Mouse (Mus musculus): ENCODE data around the gene Paf1. TPM values are rescaled to one million over a fixed set of nuclear protein-coding genes. Genes with fewer than 3 reads are reported as not detected.

Gene Paf1
- polyA plus RNA-seq, 1 experiment, result 5.1 TPM

DNA sequence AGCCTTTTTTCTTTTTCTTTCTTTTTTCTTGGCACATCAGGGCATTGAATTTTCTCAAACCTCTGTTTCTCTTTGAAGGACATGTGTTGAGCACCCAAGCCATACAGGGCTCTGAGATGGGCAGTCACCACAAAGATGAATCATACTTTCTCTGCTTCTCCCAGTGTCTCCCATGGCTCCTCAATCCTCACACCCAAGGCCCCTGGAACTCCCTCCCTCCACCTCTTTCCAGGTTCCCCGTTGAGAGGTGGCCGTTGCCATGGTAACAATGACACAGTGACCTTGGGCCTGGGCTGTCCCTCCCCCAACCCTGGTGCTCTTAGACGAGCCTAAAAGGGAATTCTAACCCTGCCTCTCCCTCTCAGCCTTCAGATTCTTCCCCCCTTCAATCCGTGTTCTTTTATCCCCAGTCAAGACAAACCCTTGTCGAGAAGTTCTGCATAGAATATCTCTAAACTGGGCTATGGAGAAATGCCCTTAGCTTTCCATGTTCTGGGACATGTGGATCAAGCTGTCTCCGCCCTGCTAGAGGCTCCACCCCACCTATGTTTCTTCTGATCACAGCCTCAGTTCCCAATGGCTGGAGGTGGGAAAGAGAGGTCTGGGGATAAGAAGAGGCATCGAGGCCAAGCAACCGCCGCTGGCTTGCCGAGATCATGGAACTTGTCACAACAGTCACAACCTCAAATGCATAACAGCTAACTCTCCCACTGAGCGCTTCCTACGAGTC is 54.5 kb downstream of the Paf1 start:
- Histone ChIP-seq H3K36me3 (ENCODE audit: control insufficient read depth) (no peaks in the 10 kb centered on the region), H3K4me3 (replicated peaks) (no peak overlapping the region), H3K27me3 (ENCODE audit: control insufficient read depth) (peaks cover 13% of the 10 kb centered on the region), H3K9me3 (ENCODE audit: control insufficient read depth, low read length) (no peaks in the 10 kb centered on the region), H3K4me1 (ENCODE audit: control insufficient read depth) (peaks cover 6% of the 10 kb centered on the region)
- no peak for TF ChIP-seq GATA1 (IDR thresholded peaks at IDR 0.05; ENCODE audit: low read length)
- no peak for TF ChIP-seq TAL1 (IDR thresholded peaks at IDR 0.05; ENCODE audit: low read length)

DNA sequence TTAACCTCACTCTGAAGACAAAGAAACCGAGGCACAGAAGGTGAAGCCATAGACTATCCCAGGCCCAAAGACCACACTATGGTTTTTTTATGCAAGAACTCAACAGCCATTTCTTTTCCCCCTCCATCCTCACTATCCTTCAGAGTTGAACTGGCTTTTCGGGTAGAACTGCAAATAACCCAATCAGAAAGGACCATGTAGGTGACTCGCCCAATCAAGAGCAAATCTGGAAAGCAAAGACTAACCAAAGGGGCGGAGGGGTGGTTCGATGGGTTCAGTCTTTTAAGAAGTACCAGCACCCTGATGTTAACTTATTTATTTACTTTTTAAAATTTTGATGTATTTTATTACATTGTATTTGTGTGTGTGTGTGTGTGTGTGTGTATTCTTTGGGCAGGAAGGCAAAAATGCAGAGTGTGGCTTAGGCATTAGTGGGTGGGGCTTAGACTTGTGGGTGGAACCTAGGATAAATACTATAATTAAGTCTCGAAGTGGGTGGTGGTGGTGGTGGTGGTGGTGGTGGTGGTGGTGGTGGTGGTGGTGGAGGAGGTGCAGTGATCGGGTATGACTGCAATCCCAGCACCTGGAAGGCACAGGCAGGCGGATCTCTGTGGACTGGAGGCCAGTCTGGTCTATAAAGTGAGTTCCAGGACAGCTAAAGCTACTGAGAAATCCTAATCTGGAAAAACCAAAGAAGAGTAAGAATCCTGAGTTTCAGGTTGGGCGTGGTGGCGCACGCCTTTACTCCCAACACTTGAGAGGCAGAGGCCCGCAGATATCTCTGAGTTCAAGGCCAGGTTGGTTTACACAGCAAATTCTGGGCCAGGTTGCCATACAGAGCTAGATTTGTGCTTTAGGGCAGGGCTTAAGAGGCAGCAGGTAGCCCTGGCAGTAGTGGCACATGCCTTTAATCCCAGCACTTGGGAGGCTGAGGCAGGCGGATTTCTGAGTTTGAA is 55.4 kb downstream of the Paf1 start:
- Histone ChIP-seq H3K4me1 (ENCODE audit: control insufficient read depth) (peaks cover 4% of the 10 kb centered on the region; the same call in 1 of the 2 replicates), H3K36me3 (ENCODE audit: control insufficient read depth) (no peaks in the 10 kb centered on the region)
- TF ChIP-seq GATA1 (IDR thresholded peaks at IDR 0.05; ENCODE audit: low read length) (no peak), TAL1 (IDR thresholded peaks at IDR 0.05; ENCODE audit: low read length) (no peak)

More for the DNA sequence above, 55.4 kb downstream of the Paf1 start:
- no peaks in the 10 kb centered on the region for H3K9me3 ChIP-seq (ENCODE audit: control insufficient read depth, low read length)
- no peak overlapping the region for H3K4me3 ChIP-seq (replicated peaks)
- H3K27me3 ChIP-seq (ENCODE audit: control insufficient read depth), result peaks cover 18% of the 10 kb centered on the region

Other genes with a start within 250 kb of the Paf1 start
- gene Fbl, start 223.2 kb upstream of the Paf1 start, polyA plus RNA-seq (2012), result 18.4 TPM in 2 replicates
- 14.1 and 15.9 TPM in 2 replicates for gene Dyrk1b, start 213.5 kb upstream of the Paf1 start, polyA plus RNA-seq (2012)
- 0.13 TPM in 1 of 2 replicates, not detected in the other for gene Eid2, start 125.1 kb upstream of the Paf1 start, polyA plus RNA-seq (2012)
- gene Eid2b, start 115.2 kb upstream of the Paf1 start, polyA plus RNA-seq (2012), result 0.60 and 0.94 TPM in 2 replicates
- gene Selenov, start 101.8 kb upstream of the Paf1 start, polyA plus RNA-seq (2012), result not detected in 2 replicates
- 0.01 TPM in 1 of 2 replicates, not detected in the other for gene Dll3, start 90.7 kb upstream of the Paf1 start, polyA plus RNA-seq (2012)
- gene Timm50, start 80.9 kb upstream of the Paf1 start, polyA plus RNA-seq (2012), result 15.5 and 15.7 TPM in 2 replicates
- gene Supt5, start 54.2 kb upstream of the Paf1 start, polyA plus RNA-seq (2012), result 8.3 and 10.6 TPM in 2 replicates
- gene Rps16, start 42.3 kb upstream of the Paf1 start, polyA plus RNA-seq (2012), result 212 and 288 TPM in 2 replicates
- gene Plekhg2, start 20.4 kb upstream of the Paf1 start, polyA plus RNA-seq (2012), result 0.45 and 0.53 TPM in 2 replicates
- 2.3 and 2.8 TPM in 2 replicates for gene Zfp36, start 12.7 kb upstream of the Paf1 start, polyA plus RNA-seq (2012)
- 2.2 and 2.5 TPM in 2 replicates for gene Med29, start 243 bp upstream of the Paf1 start, polyA plus RNA-seq (2012)
- 0.03 and 0.12 TPM in 2 replicates for gene Gmfg, start 44.5 kb downstream of the Paf1 start, polyA plus RNA-seq (2012)
- 0.02 TPM in 2 replicates for gene Lrfn1, start 59.0 kb downstream of the Paf1 start, polyA plus RNA-seq (2012)
- gene Ifnl2, start 117.5 kb downstream of the Paf1 start, polyA plus RNA-seq (2012), result not detected in 2 replicates
- gene Ifnl3, start 129.9 kb downstream of the Paf1 start, polyA plus RNA-seq (2012), result not detected in 2 replicates
- gene Sycn, start 147.9 kb downstream of the Paf1 start, polyA plus RNA-seq (2012), result not detected in 2 replicates
- gene Nccrp1, start 154.3 kb downstream of the Paf1 start, polyA plus RNA-seq (2012), result 0.05 and 0.09 TPM in 2 replicates
- 9.3 and 11.4 TPM in 2 replicates for gene Samd4b, start 205.2 kb downstream of the Paf1 start, polyA plus RNA-seq (2012)
- 16.1 and 20.0 TPM in 2 replicates for gene Pak4, start 205.2 kb downstream of the Paf1 start, polyA plus RNA-seq (2012)
- not detected in 2 replicates for gene Acp7, start 238.4 kb downstream of the Paf1 start, polyA plus RNA-seq (2012)

All from erythroblast, embryonic 14.5 days (primary cell).